Mouse (Mus musculus) macrophage (primary cell): ENCODE measurements around the gene Hoxb5. TPM values are rescaled to one million over a fixed set of nuclear protein-coding genes. Genes with fewer than 3 reads are reported as not detected.

Source experiments
- H3K27ac ChIP-seq: fragments of 350-480 bp; formaldehyde crosslinking; 2 replicates; pipeline ENCODE4 v1.9.0; 2021
- H3K36me3 ChIP-seq: fragments of 350-480 bp; formaldehyde crosslinking; 2 replicates; pipeline ENCODE4 v1.9.0; 2021; ENCODE audit errors: inconsistent target
- H3K4me3 ChIP-seq: fragments of 350-480 bp; formaldehyde crosslinking; 2 replicates; pipeline ENCODE4 v1.9.0; 2021; ENCODE audit errors: inconsistent target
- H3K79me2 ChIP-seq: fragments of 350-480 bp; formaldehyde crosslinking; 2 replicates; pipeline ENCODE4 v1.9.0; 2021; ENCODE audit errors: inconsistent target
- WGBS: methylation state at CpG from one replicate; pipeline ENCODE4 v1.1.7; 2026; ENCODE audit warnings: inconsistent platforms; ENCODE audit not compliant: missing documents; 5-methylcytosine and 5-hydroxymethylcytosine counted together
- polyA plus RNA-seq: library from polyadenylated mRNA; stranded (reverse); fragments of 250-400 nt; gene quantifications from 3 replicates; pipeline ENCODE4 v1.2.4, GENCODE M21; 2018; ENCODE audit warnings: inconsistent platforms

The Hoxb5 gene
- polyA plus RNA-seq, 1 experiment from 2014 or later: not detected

DNA sequence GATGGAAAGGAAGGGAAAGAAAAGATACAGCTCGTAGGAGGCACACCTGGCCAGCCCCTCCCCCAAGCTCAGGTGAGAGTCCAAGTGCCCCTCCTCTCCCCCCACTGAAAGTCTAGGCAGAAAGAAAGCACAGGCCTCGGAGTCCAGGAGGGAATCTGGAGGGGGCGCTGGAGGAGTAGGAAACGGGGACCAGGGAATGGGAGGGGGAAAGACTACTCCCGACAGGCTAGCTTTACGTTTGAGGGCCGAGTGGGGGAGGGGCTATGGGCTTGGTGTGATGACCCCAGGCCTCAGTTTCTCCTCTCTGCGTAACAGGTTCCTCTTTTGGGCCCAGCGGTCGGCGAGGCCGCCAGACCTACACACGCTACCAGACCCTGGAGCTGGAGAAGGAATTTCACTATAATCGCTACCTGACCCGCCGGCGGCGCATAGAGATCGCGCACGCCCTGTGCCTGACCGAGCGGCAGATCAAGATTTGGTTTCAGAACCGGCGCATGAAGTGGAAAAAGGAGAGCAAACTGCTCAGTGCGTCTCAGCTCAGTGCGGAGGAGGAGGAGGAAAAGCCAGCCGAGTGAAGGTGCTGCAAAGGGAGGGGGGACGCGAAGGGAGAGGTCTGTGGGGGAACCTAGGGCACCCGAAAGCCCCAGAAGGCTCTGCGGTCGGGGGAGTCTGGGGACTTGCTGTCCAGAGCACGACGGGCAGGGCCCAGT is 2.6 kb upstream of the Hoxb5 start:
- Histone ChIP-seq H3K79me2 (no peaks in the 10 kb centered on the region), H3K27ac (no peak overlapping the region), H3K36me3 (no peaks in the 10 kb centered on the region), H3K4me3 (no peak overlapping the region)
- WGBS: 27% methylated on average over 31 of the region's 35 CpGs

DNA sequence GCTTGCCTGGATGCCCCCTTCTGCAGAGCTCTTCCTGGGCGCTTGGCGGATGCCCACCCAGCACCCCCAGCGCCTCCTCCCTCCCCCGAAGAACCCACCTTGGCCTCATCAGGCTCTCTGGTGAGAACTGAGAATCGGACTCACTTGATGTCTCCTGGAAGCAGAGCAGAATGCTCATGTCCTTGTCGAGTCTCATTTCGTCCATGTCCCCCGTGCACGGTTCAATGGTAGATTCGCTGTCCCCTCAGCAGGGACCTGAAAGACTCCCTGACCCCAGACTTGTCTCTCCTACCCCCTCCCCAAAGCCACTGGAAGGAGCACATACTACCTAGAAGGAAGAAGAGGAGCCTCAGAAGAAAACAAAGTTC is 2.1 kb upstream of the Hoxb5 start:
- 81% methylated on average over 10 of the region's 10 CpGs for WGBS
- no peaks in the 10 kb centered on the region for H3K79me2 ChIP-seq
- H3K4me3 ChIP-seq: no peak overlapping the region
- H3K36me3 ChIP-seq: no peaks in the 10 kb centered on the region
- H3K27ac ChIP-seq: no peak overlapping the region

GRCm38 (mm10) chr11:96301837-96302236 is 1.3 kb upstream of the Hoxb5 start:
- 79% methylated on average over 15 of the region's 15 CpGs for WGBS
- no peak overlapping the region for H3K27ac ChIP-seq
- no peaks in the 10 kb centered on the region for H3K79me2 ChIP-seq
- no peaks in the 10 kb centered on the region for H3K36me3 ChIP-seq
- H3K4me3 ChIP-seq: no peak overlapping the region

- Histone ChIP-seq H3K27ac (no peak overlapping the region), H3K4me3 (no peak overlapping the region), H3K36me3 (no peaks in the 10 kb centered on the region), H3K79me2 (no peaks in the 10 kb centered on the region)
- 78% methylated on average over 23 of the region's 23 CpGs for WGBS
These were observed 570 bp upstream of the Hoxb5 start for GRCm38 (mm10) chr11:96302381-96303150.

GRCm38 (mm10) chr11:96304381-96305195 is 1.5 kb downstream of the Hoxb5 start:
- Histone ChIP-seq H3K27ac (no peak overlapping the region), H3K4me3 (no peak overlapping the region), H3K79me2 (no peaks in the 10 kb centered on the region), H3K36me3 (no peaks in the 10 kb centered on the region)
- WGBS: 23% methylated on average over 37 of the region's 38 CpGs

DNA sequence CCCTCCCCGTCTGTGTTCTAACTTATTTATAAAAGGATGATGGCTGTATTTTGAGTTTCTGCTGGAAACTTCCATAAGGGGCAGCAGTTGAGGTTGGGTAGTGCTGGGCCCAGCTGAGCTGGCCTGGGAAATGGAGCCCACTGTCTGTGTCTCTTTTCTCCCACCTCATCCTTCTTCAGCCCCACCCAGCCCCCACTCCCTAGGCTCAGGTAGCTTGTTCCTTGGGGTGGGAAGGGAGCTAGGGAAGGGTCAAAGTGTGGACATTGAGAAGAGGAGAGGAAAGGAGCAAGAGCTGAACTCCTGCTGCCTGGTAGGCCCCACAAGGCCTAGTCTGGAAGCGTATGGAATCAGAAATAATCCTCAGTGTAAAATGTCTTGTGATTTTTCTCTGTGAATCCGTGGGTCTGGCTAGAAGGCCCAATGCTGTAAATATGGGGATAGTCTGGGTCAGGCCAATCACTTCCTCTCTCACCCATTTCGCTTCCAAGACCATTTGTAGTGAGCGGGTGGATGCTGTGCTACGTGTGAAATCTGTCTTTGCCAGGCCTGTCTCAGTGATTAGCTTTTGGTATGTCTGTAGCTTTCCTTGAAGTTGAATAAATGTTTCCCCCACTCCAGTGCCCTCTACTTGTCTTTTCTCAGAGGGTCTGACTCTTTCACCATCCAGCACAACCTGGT is 2.5 kb downstream of the Hoxb5 start:
- 97% methylated on average over 6 of the region's 6 CpGs for WGBS
- Histone ChIP-seq H3K36me3 (no peaks in the 10 kb centered on the region), H3K27ac (no peak overlapping the region), H3K79me2 (no peaks in the 10 kb centered on the region), H3K4me3 (no peak overlapping the region)

DNA sequence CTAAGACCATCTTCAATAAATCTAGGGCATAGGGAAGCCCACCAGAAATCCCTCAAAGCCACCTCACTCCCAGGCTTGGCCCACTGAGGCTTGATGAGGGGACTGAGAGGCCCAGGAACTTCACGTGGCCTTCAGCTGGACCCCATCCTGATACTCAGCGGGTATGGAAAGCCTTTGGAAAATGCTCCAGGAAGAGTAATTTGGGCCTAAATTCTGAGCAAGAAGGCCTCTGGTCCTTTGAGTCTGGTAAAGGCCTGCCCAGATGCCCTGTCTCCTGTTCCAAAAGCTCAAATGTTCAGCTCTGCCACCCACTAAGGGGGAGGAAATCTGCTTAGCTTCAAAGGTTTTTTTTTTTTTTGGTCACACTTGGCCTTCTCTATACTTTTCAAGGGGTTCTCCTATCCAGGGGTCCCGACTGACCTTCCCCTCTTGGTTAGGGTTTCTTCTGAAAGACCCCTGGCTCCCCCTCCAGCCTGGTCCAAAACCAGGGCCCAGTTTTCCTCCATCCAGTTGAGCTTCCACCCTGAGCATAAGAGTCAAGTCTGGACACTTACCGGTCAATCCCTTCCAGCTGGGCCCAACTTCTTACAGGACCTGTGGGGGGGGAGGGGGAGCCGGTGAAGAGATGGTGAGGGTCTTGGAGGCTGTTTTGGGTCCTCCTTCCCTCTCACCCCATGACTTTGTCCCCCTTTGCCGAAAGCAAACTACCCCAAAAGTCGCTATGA is 3.2 kb downstream of the Hoxb5 start:
- Histone ChIP-seq H3K4me3 (no peak overlapping the region), H3K36me3 (no peaks in the 10 kb centered on the region), H3K79me2 (no peaks in the 10 kb centered on the region), H3K27ac (no peak overlapping the region)
- 70% methylated on average over 7 of the region's 7 CpGs for WGBS

GRCm38 (mm10) chr11:96306908-96307269 is 3.8 kb downstream of the Hoxb5 start:
- WGBS: 30% methylated on average over 13 of the region's 13 CpGs
- no peaks in the 10 kb centered on the region for H3K79me2 ChIP-seq
- H3K36me3 ChIP-seq: no peaks in the 10 kb centered on the region
- no peak overlapping the region for H3K4me3 ChIP-seq
- H3K27ac ChIP-seq: no peak overlapping the region

DNA sequence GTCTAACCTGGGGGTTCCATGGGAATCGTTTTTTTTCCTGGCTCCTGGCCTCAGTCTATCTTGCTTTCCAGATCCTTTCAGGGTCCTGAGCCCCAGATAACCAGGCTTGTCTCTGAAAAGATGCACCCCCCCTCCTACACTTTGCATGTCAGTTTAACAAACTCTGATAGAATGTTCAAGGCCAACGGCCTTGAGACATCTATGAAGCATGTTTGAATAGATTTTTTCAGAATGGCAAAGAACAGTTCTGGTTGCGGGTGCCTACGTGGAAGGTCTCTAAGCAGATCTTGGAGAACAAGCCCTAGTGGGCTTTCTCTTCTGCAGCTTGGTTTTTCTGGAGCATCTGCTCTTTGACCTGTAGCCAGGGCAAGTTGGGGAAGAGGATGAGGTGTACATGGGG is 5.6 kb downstream of the Hoxb5 start:
- Histone ChIP-seq H3K36me3 (no peaks in the 10 kb centered on the region), H3K4me3 (no peak overlapping the region), H3K79me2 (no peaks in the 10 kb centered on the region), H3K27ac (no peak overlapping the region)
- 73% methylated on average over 4 of the region's 4 CpGs for WGBS

- no peaks in the 10 kb centered on the region for H3K79me2 ChIP-seq
- H3K36me3 ChIP-seq: no peaks in the 10 kb centered on the region
- WGBS: 41% methylated on average over 4 of the region's 4 CpGs
- H3K4me3 ChIP-seq: no peak overlapping the region
- H3K27ac ChIP-seq: no peak overlapping the region
These were observed 6.2 kb downstream of the Hoxb5 start for GRCm38 (mm10) chr11:96309288-96309687.

- no peaks in the 10 kb centered on the region for H3K36me3 ChIP-seq
- H3K79me2 ChIP-seq: no peaks in the 10 kb centered on the region; the same call in 1 of the 2 replicates
- WGBS: 40% methylated on average over 20 of the region's 20 CpGs
- no peak overlapping the region for H3K4me3 ChIP-seq
- no peak overlapping the region for H3K27ac ChIP-seq
These were observed 7.2 kb downstream of the Hoxb5 start for GRCm38 (mm10) chr11:96310183-96310938.

- peak overlapping the region; percentile 27 for H3K4me3 ChIP-seq
- 14% methylated on average over 6 of the region's 6 CpGs for WGBS
- H3K27ac ChIP-seq: no peak overlapping the region
- H3K79me2 ChIP-seq: peaks cover 1% of the 10 kb centered on the region; the same call in 1 of the 2 replicates
- H3K36me3 ChIP-seq: no peaks in the 10 kb centered on the region
These were observed 8.0 kb downstream of the Hoxb5 start for GRCm38 (mm10) chr11:96311097-96311496.
